Mouse (Mus musculus) brain, adult 2 months (tissue): ENCODE data around the gene Il22ra1.
A peak's percentile ranks its signal among the peaks of the same experiment; 100 is the strongest.
"Not testable (repeated sequence)": the region's sequence is repeated elsewhere in the genome, so short reads cannot be mapped to it uniquely, and the experiment has no call there.

Experiments
- DNase-seq: peaks from one replicate; pipeline ENCODE4 v3.0.0; 2011; ENCODE audit warnings: low read depth, low spot score

Il22ra1 gene

GRCm38 (mm10) chr4:135727817-135728216 is at the start of gene Il22ra1:
Gene Il22ra1 (plus strand): TSS chr4:135728172.
- no peak for DNase-seq

DNA sequence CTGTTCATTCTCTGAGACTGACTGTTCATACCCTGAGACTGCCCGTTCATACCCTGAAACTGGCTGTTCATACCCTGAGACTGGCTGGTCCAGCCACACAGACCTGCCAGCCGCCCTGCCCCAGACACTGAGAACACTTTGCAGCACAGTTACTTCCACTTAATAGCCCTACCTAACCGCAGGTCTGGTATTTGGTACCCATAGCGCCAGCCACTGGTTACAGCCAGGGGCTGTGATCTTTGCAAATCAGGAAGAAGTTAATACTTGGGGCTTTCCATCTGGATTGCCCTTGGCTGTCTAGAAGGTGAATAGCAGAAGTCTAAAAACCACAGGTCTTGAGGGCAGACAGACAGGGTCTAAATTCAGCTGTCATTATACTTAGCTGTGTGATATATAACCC is 48.7 kb upstream of the Il22ra1 start:
- no peak for DNase-seq

- DNase-seq = no peak
These were observed 46.2 kb upstream of the Il22ra1 start for GRCm38 (mm10) chr4:135681789-135682188.

GRCm38 (mm10) chr4:135683553-135683952 is 44.4 kb upstream of the Il22ra1 start:
- peak; percentile 51 for DNase-seq

GRCm38 (mm10) chr4:135684731-135685130 is 43.2 kb upstream of the Il22ra1 start:
- DNase-seq = no peak

- peak; percentile 79 for DNase-seq
These were observed 41.9 kb upstream of the Il22ra1 start, which contains the start of gene Ifnlr1 for GRCm38 (mm10) chr4:135685906-135686567. Gene Ifnlr1 (plus strand): TSS chr4:135686287.

- no peak for DNase-seq
These were observed 41.4 kb upstream of the Il22ra1 start for GRCm38 (mm10) chr4:135686568-135686953.

GRCm38 (mm10) chr4:135689797-135690196 is 38.2 kb upstream of the Il22ra1 start:
- no peak for DNase-seq

DNA sequence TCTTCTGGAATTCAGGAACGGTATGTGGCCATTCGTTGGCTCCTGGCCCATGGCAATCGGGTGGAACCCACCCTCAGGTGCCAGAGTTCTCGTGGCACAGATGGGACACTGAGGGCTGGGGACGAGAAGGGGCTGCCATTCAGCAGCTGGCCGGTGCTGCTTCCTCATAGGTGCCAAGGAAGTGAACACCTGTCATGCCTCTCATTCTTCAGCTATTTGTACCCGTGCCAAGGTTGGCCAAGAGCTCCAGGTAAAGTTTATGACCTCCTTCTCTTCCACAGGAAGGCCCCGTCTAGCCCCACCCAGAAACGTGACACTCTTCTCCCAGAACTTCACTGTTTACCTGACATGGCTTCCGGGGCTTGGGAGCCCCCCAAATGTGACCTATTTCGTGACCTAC is 37.7 kb upstream of the Il22ra1 start:
- no peak for DNase-seq

GRCm38 (mm10) chr4:135692916-135693315 is 35.1 kb upstream of the Il22ra1 start:
- no peak for DNase-seq

GRCm38 (mm10) chr4:135698498-135698897 is 29.5 kb upstream of the Il22ra1 start:
- peak; percentile 15 for DNase-seq

DNA sequence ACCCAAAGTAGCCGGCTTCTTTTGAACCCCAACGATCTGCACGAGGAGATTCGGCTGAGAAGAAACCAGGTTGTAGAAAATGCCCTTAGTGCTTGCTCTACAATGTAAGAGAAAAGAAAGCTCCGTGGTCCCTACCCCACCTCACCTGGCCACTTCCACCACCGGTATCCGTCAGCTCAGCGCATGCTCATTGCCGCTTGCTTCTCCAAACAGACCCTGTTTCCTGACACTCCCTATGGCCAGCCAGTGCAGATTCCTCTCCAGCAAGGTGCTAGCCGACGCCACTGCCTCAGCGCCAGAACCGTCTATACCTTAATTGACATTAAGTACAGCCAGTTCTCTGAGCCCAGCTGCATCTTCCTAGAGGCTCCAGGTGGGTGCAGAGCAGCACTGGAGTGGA is 24.5 kb upstream of the Il22ra1 start:
- DNase-seq = no peak

GRCm38 (mm10) chr4:135704016-135704415 is 24.0 kb upstream of the Il22ra1 start:
- no peak for DNase-seq

DNA sequence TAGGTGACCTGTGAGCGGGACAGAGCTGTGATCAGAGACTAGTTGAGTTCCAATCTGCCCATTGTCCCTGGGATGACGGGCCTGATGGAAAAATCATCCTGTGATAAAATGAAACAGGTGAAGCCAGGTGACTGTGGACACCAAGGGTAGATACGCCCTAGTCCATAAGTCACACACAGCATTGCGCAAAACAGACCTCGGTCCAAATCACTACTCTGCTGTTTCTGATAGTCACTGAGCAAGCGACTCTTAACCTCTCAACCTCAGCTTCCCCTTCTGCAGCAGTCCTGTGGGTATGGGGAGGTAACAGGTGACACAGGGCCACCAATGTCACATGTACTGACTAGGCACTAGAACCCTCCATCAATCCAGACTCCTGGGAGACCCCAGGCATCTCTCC is 21.9 kb upstream of the Il22ra1 start:
- DNase-seq = no peak

- DNase-seq = peak; percentile 62
These were observed 18.9 kb upstream of the Il22ra1 start for GRCm38 (mm10) chr4:135709072-135709564.

DNA sequence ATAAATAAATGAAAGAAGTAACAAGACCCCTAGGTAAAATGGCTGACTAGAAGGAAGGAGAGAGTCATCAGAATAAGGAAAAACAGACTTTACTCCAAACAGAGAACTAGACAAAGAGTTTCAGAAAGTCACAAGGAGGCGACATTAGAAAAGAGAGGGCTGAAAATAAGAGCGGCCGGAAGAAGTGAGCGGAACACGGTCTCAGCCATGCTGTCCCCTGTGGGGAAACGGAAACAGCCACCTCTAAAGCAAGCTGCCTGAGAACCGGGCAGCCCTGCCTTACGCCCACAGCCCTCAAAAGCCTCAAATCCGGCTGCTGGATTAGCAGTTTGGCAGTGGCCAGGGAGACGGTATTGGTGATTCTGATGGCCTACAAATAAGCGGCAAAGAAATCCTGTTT is 18.4 kb upstream of the Il22ra1 start:
- no peak for DNase-seq

GRCm38 (mm10) chr4:135710392-135710791 is 17.6 kb upstream of the Il22ra1 start:
- no peak for DNase-seq

DNA sequence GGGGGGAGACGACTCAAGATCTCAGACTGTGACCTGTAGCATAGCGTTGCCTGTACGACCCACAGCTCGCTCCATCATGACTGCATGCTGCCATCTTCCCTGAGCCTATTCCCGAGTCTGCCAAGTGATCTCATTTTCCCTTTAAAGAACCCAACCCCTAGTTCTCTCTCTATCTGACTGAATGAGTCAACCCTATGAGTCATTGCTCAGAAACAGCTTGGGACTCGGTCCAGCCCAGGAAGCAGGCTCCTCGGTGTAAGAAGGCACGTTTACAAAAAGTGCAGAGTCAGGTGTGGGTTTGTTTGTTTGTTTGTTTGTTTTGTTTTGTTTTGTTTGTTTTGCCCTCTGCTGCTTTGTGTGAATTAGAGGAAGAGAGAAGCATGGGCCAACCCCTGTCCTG is 13.2 kb upstream of the Il22ra1 start:
- DNase-seq = peak; percentile 83

GRCm38 (mm10) chr4:135716438-135716837 is 11.5 kb upstream of the Il22ra1 start:
- not testable (repeated sequence) for DNase-seq

DNA sequence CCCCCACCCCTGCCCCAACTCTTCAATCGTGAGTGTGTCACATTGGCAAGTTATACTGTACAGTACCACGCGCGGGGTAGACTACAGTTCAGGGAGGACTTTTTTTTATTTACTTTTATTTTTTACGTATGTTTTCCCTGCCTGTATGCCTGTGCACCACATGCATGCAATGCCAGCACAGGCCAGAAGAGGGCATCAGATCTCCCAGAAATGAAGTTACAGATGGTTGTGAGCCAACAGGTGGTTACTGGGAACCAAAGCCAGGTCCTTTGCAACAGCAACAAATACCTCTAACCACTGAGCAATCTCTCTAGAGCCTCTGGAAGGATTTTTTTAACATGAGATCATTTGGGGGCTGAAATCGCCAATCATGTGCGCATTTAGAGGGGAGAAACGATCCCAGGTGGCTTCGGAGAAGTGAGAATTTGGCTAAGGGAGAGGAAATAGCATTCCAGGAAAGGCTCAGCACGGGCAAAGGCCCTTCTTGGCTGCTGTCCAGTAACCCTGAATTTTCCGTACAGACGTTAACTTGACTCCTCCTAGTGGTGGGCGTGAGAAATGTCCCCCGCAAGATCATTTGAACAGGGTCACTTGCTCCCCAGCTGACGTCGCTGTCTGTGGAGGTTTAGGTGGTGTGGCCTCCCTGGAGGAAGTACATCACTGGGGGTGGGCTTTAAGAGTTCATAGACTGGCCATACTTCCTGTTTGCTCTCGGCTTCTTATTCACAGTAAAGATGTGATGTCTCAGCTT is 5.3 kb upstream of the Il22ra1 start:
- no peak for DNase-seq

GRCm38 (mm10) chr4:135726416-135726815 is 1.6 kb upstream of the Il22ra1 start:
- peak; percentile 19 for DNase-seq

GRCm38 (mm10) chr4:135730204-135730603 is 2.2 kb downstream of the Il22ra1 start:
- peak; percentile 76 for DNase-seq

GRCm38 (mm10) chr4:135730951-135731350 is 3.0 kb downstream of the Il22ra1 start:
- DNase-seq = no peak
